Mouse (Mus musculus) lung, embryonic 15.5 days (tissue): Measurements from ENCODE around the gene Htr6. TPM values are rescaled to one million over a fixed set of nuclear protein-coding genes. Genes with fewer than 3 reads are reported as not detected.

Experiments used
- ATAC-seq: fragments of 200-750 bp; cut with Nextera tagmentation; 2 replicates; pipeline ENCODE4 v1.8.0; 2017; ENCODE audit warnings: moderate number of reproducible peaks, borderline replicate concordance; ENCODE audit not compliant: low FRiP score, low TSS enrichment; ENCODE audit errors: extremely low read depth
- H3K27ac ChIP-seq: fragments of 300-500 bp; sonication (generic); 2 replicates; pipeline ENCODE4 v1.5.1; 2015; ENCODE audit warnings: moderate library complexity, mild to moderate bottlenecking, inconsistent platforms
- H3K27me3 ChIP-seq: fragments of 300-500 bp; sonication (generic); 2 replicates; pipeline ENCODE4 v1.6.1; 2015; ENCODE audit warnings: inconsistent platforms
- H3K36me3 ChIP-seq: fragments of 300-500 bp; sonication (generic); 2 replicates; pipeline ENCODE4 v1.6.1; 2015; ENCODE audit warnings: inconsistent platforms
- H3K4me1 ChIP-seq: fragments of 300-500 bp; sonication (generic); 2 replicates; pipeline ENCODE4 v1.6.1; 2015; ENCODE audit warnings: inconsistent platforms
- H3K4me2 ChIP-seq: fragments of 300-500 bp; sonication (generic); 2 replicates; pipeline ENCODE4 v1.6.1; 2015; ENCODE audit warnings: inconsistent platforms, mild to moderate bottlenecking, moderate library complexity
- H3K4me3 ChIP-seq: fragments of 300-500 bp; sonication (generic); 2 replicates; pipeline ENCODE4 v1.5.1; 2015; ENCODE audit warnings: mild to moderate bottlenecking, inconsistent platforms
- H3K9ac ChIP-seq: fragments of 300-500 bp; sonication (generic); 2 replicates; pipeline ENCODE4 v1.6.1; 2015; ENCODE audit warnings: inconsistent platforms
- H3K9me3 ChIP-seq: fragments of 300-500 bp; sonication (generic); 2 replicates; pipeline ENCODE4 v1.6.1; 2016; ENCODE audit warnings: inconsistent platforms
- WGBS: fragments of 180-500 bp; shearing (Covaris S2); methylation state at CpG from one replicate; pipeline ENCODE4 v1.1.7; 2015; 5-methylcytosine and 5-hydroxymethylcytosine counted together
- polyA plus RNA-seq: library from polyadenylated mRNA; unstranded; fragments of >200 nt; fragmentation: Nextera tagmentation; extraction: Ambion mirVana; gene quantifications from 2 replicates; pipeline ENCODE4 v1.2.1, GENCODE M21; 2015

The Htr6 gene
- polyA plus RNA-seq, 1 experiment from 2014 or later: not detected

GRCm38 (mm10) chr4:139019413-139019812 is 56.0 kb downstream of the Htr6 start:
- Histone ChIP-seq H3K4me1 (no peaks in the 10 kb centered on the region), H3K9me3 (no peaks in the 10 kb centered on the region), H3K27ac (no peak overlapping the region), H3K4me2 (no peak overlapping the region), H3K36me3 (no peaks in the 10 kb centered on the region), H3K27me3 (no peaks in the 10 kb centered on the region), H3K9ac (no peak overlapping the region), H3K4me3 (no peak overlapping the region)
- no peak; the same call in 1 of the 2 replicates for ATAC-seq
- WGBS: 44% methylated on average over 13 of the region's 13 CpGs

- Histone ChIP-seq H3K27ac (no peak overlapping the region), H3K4me2 (no peak overlapping the region), H3K36me3 (no peaks in the 10 kb centered on the region), H3K4me1 (no peaks in the 10 kb centered on the region), H3K9me3 (no peaks in the 10 kb centered on the region), H3K27me3 (no peaks in the 10 kb centered on the region), H3K9ac (no peak overlapping the region), H3K4me3 (no peak overlapping the region)
- WGBS: 71% methylated on average over 4 of the region's 4 CpGs
- ATAC-seq: no peak
These were observed 56.4 kb downstream of the Htr6 start for GRCm38 (mm10) chr4:139018976-139019375.

GRCm38 (mm10) chr4:139018388-139018787 is 57.0 kb downstream of the Htr6 start:
- Histone ChIP-seq H3K36me3 (no peaks in the 10 kb centered on the region), H3K4me3 (no peak overlapping the region), H3K4me2 (no peak overlapping the region), H3K27me3 (no peaks in the 10 kb centered on the region), H3K9ac (no peak overlapping the region), H3K4me1 (no peaks in the 10 kb centered on the region), H3K27ac (no peak overlapping the region), H3K9me3 (no peaks in the 10 kb centered on the region)
- WGBS: 65% methylated on average over 14 of the region's 14 CpGs
- ATAC-seq: no peak

- H3K4me3 ChIP-seq: no peak overlapping the region
- H3K4me2 ChIP-seq: no peak overlapping the region
- no peaks in the 10 kb centered on the region for H3K27me3 ChIP-seq
- no peak overlapping the region for H3K27ac ChIP-seq
- H3K36me3 ChIP-seq: no peaks in the 10 kb centered on the region
- no peak overlapping the region for H3K9ac ChIP-seq
- WGBS: 80% methylated on average over 6 of the region's 6 CpGs
- no peak for ATAC-seq
- no peaks in the 10 kb centered on the region for H3K9me3 ChIP-seq
- H3K4me1 ChIP-seq: no peaks in the 10 kb centered on the region
These were observed 60.6 kb downstream of the Htr6 start for GRCm38 (mm10) chr4:139014793-139015192.

GRCm38 (mm10) chr4:139013281-139013680 is 62.1 kb downstream of the Htr6 start:
- H3K9ac ChIP-seq: no peak overlapping the region
- H3K4me2 ChIP-seq: no peak overlapping the region
- H3K36me3 ChIP-seq: no peaks in the 10 kb centered on the region
- no peaks in the 10 kb centered on the region for H3K27me3 ChIP-seq
- H3K4me3 ChIP-seq: no peak overlapping the region
- no peaks in the 10 kb centered on the region for H3K4me1 ChIP-seq
- no peak overlapping the region for H3K27ac ChIP-seq
- 66% methylated on average over 11 of the region's 11 CpGs for WGBS
- ATAC-seq: no peak
- no peaks in the 10 kb centered on the region for H3K9me3 ChIP-seq

- H3K27me3 ChIP-seq: no peaks in the 10 kb centered on the region
- H3K9me3 ChIP-seq: no peaks in the 10 kb centered on the region
- WGBS: 78% methylated on average over 13 of the region's 13 CpGs
- H3K27ac ChIP-seq: no peak overlapping the region
- H3K36me3 ChIP-seq: no peaks in the 10 kb centered on the region
- no peak overlapping the region for H3K4me3 ChIP-seq
- H3K4me1 ChIP-seq: no peaks in the 10 kb centered on the region
- no peak overlapping the region for H3K9ac ChIP-seq
- no peak for ATAC-seq
- no peak overlapping the region for H3K4me2 ChIP-seq
These were observed 64.1 kb downstream of the Htr6 start for GRCm38 (mm10) chr4:139011201-139011702.

Other genes with a start within 250 kb of the Htr6 start
- 0.44 and 0.50 TPM in 2 replicates for gene Pla2g5, start 212.1 kb downstream of the Htr6 start, polyA plus RNA-seq
- not detected in 2 replicates for gene Gm13030, start 201.6 kb downstream of the Htr6 start, polyA plus RNA-seq
- not detected in 2 replicates for gene Pla2g2e, start 197.6 kb downstream of the Htr6 start, polyA plus RNA-seq
- gene Otud3, start 161.6 kb downstream of the Htr6 start, polyA plus RNA-seq: 3.7 TPM in 2 replicates
- gene Rnf186, start 108.5 kb downstream of the Htr6 start, polyA plus RNA-seq: 2.2 and 2.3 TPM in 2 replicates
- 4.1 and 5.4 TPM in 2 replicates for gene Tmco4, start 102.7 kb downstream of the Htr6 start, polyA plus RNA-seq
- 61.2 and 61.4 TPM in 2 replicates for gene Nbl1, start 17.4 kb upstream of the Htr6 start, polyA plus RNA-seq
- gene Minos1, start 55.5 kb upstream of the Htr6 start, polyA plus RNA-seq: 517 and 528 TPM in 2 replicates
- gene Capzb, start 117.3 kb upstream of the Htr6 start, polyA plus RNA-seq: 454 and 467 TPM in 2 replicates
- 11.0 and 12.0 TPM in 2 replicates for gene Pqlc2, start 235.1 kb upstream of the Htr6 start, polyA plus RNA-seq
- gene Akr7a5, start 235.2 kb upstream of the Htr6 start, polyA plus RNA-seq: 101 and 103 TPM in 2 replicates